In the genomic region with DNA sequence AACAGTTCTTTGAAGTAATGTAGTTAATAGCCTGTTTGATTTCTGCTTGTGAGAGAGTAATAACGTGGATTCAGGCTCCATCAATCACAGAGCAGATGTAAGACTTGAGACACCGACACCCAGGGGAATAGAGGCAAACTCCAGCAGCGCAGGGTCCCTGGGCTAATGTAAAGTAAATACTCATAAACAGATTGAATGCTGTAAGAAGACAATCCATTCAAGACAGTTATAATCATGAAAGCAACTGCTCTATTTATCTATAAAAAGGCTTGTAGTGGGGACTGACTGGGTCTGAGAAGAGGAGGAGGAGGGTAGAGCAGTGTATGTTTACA, we compare ENCODE assay signal across 9 mouse cellular contexts. TPM values are rescaled to one million over a fixed set of nuclear protein-coding genes. Genes with fewer than 3 reads are reported as not detected.
DNase-seq lines count a peak whose midpoint lies in the region; ATAC-seq lines count a peak whose summit lies in the region.
"Had no signal": no experiment of that assay in that cellular context is flagged by ENCODE, and none has a peak within 500 bp of the region (broad histone marks: within the 10 kb centered on the region; RNA-seq: fewer than 3 reads in every experiment).

No protein-coding gene starts in this region.

- no peak overlapping the region for H3K4me2 ChIP-seq in heart, embryonic 15.5 days
- H3K4me2 ChIP-seq in lung, embryonic 16.5 days (ENCODE audit: low read depth, low read length) = no peak overlapping the region
- peak overlapping the region; percentile 70; the same call in 1 of the 2 replicates for H3K4me2 ChIP-seq in neural tube, embryonic 15.5 days

- H3K27me3 ChIP-seq in heart, embryonic 15.5 days = no peaks in the 10 kb centered on the region
- H3K27me3 ChIP-seq in lung, embryonic 16.5 days (ENCODE audit: control insufficient read depth, insufficient read depth, low read depth, low read length) = no peaks in the 10 kb centered on the region
- H3K27me3 ChIP-seq in neural tube, embryonic 15.5 days (replicated peaks) = no peaks in the 10 kb centered on the region

- H3K9me3 ChIP-seq in heart, embryonic 15.5 days (replicated peaks) = no peaks in the 10 kb centered on the region
- H3K9me3 ChIP-seq in lung, embryonic 16.5 days (ENCODE audit: control insufficient read depth, low read length) = no peaks in the 10 kb centered on the region
- no peaks in the 10 kb centered on the region for H3K9me3 ChIP-seq in neural tube, embryonic 15.5 days (replicated peaks)

- H3K27ac ChIP-seq in heart, embryonic 15.5 days = peak overlapping the region; percentile 83
- H3K27ac ChIP-seq in lung, embryonic 16.5 days (ENCODE audit: low read length) = peak overlapping the region; percentile 62; the same call in 1 of the 2 replicates
- peak overlapping the region; percentile 38; the same call in 1 of the 2 replicates for H3K27ac ChIP-seq in neural tube, embryonic 15.5 days (replicated peaks)

- 59% methylated on average over 3 of the region's 3 CpGs for WGBS in heart, embryonic 15.5 days
- WGBS in lung, embryonic 16.5 days = 37% methylated on average over 3 of the region's 3 CpGs
- 17% methylated on average over 3 of the region's 3 CpGs for WGBS in neural tube, embryonic 15.5 days

- no peaks in the 10 kb centered on the region for H3K36me3 ChIP-seq in heart, embryonic 15.5 days
- no peaks in the 10 kb centered on the region for H3K36me3 ChIP-seq in lung, embryonic 16.5 days (ENCODE audit: control insufficient read depth, insufficient read depth, low read length)
- no peaks in the 10 kb centered on the region for H3K36me3 ChIP-seq in neural tube, embryonic 15.5 days

- peaks cover 11% of the 10 kb centered on the region for H3K4me1 ChIP-seq in heart, embryonic 15.5 days (replicated peaks)
- peaks cover 15% of the 10 kb centered on the region for H3K4me1 ChIP-seq in lung, embryonic 16.5 days (replicated peaks; ENCODE audit: control insufficient read depth, insufficient read depth, low read length)
- H3K4me1 ChIP-seq in neural tube, embryonic 15.5 days = peaks cover 30% of the 10 kb centered on the region

- ATAC-seq in heart, embryonic 15.5 days (replicated peaks; ENCODE audit: insufficient number of reproducible peaks, insufficient read depth, low FRiP score, low read depth) = no peak
- no peak for ATAC-seq in lung, embryonic 16.5 days (ENCODE audit: low read depth)
- no peak for ATAC-seq in neural tube, embryonic 15.5 days (ENCODE audit: low FRiP score)

- no peak overlapping the region for H3K4me3 ChIP-seq in heart, embryonic 15.5 days
- no peak overlapping the region for H3K4me3 ChIP-seq in lung, embryonic 16.5 days (ENCODE audit: low read length)
- no peak overlapping the region for H3K4me3 ChIP-seq in neural tube, embryonic 15.5 days (replicated peaks)

- DNase-seq in heart, adult 8-10 months (ENCODE audit: low spot score) = no peak
- no peak for DNase-seq in lung, postnatal 10 days
- peak; percentile 37 for DNase-seq in induced T-regulatory cell, adult 2 months (ENCODE audit: low read depth)
- DNase-seq in gastrocnemius, adult 18-20 months (ENCODE audit: low spot score) = no peak
- no peak for DNase-seq in left cerebral cortex, adult 11 months (ENCODE audit: low spot score)
- DNase-seq: cerebellum, adult 11 months had no signal

- H3K9ac ChIP-seq in heart, embryonic 15.5 days = no peak overlapping the region
- H3K9ac ChIP-seq in lung, embryonic 16.5 days (ENCODE audit: low read length) = no peak overlapping the region
- no peak overlapping the region for H3K9ac ChIP-seq in neural tube, embryonic 15.5 days (replicated peaks)

RNA-seq across cellular contexts. Expression of a gene that starts 3.2 kb away (rescaled TPM):
- 21.5 and 22.7 TPM in 2 replicates for polyA plus RNA-seq in heart, embryonic 15.5 days (2015; fragmentation: Nextera tagmentation; extraction: Ambion mirVana)
- total RNA-seq in heart, adult 8-10 months (2022) = 10 to 100 TPM; 17.7 to 25.4 (median 18.5) TPM
- 41.8 and 42.7 TPM in 2 replicates for polyA plus RNA-seq in lung, embryonic 16.5 days (2015; fragmentation: Nextera tagmentation; extraction: Ambion mirVana)
- polyA plus RNA-seq in neural tube, embryonic 15.5 days (2015; fragmentation: Nextera tagmentation; extraction: Ambion mirVana) = 18.4 and 19.0 TPM in 2 replicates
- 10 to 100 TPM; 16.6 to 33.9 TPM for total RNA-seq in gastrocnemius, adult 18-20 months (2021)
